Mouse (Mus musculus): Measurements from ENCODE around the gene Prkcg. TPM values are rescaled to one million over a fixed set of nuclear protein-coding genes. Genes with fewer than 3 reads are reported as not detected.

Gene Prkcg
- polyA plus RNA-seq, 1 experiment from 2014 or later: 1.5 TPM

- H3K36me3 ChIP-seq: no peaks in the 10 kb centered on the region
- no peak overlapping the region for H3K27ac ChIP-seq (replicated peaks)
- no peaks in the 10 kb centered on the region for H3K27me3 ChIP-seq
- no peak overlapping the region for H3K9ac ChIP-seq (replicated peaks)
- no peak for ATAC-seq (replicated peaks)
- no peaks in the 10 kb centered on the region for H3K9me3 ChIP-seq
- no peak overlapping the region for H3K4me3 ChIP-seq
- 58% methylated on average over 4 of the region's 4 CpGs for WGBS
- no peak overlapping the region for H3K4me2 ChIP-seq (replicated peaks)
- H3K4me1 ChIP-seq: no peaks in the 10 kb centered on the region
Observed at GRCm38 (mm10) chr7:3376831-3377230, 87.9 kb downstream of the Prkcg start.

Other genes with a start within 250 kb of the Prkcg start
- not detected in 2 replicates for gene AU018091, start 120.0 kb upstream of the Prkcg start, polyA plus RNA-seq (2015; fragmentation: Nextera tagmentation; extraction: Ambion mirVana)
- not detected in 2 replicates for gene Nlrp12, start 39.4 kb upstream of the Prkcg start, polyA plus RNA-seq (2015; fragmentation: Nextera tagmentation; extraction: Ambion mirVana)
- gene Myadm, start 99 bp upstream of the Prkcg start, polyA plus RNA-seq (2015; fragmentation: Nextera tagmentation; extraction: Ambion mirVana): 19.6 and 21.4 TPM in 2 replicates
- gene Cacng7, start 43.8 kb downstream of the Prkcg start, polyA plus RNA-seq (2015; fragmentation: Nextera tagmentation; extraction: Ambion mirVana): 3.4 and 4.5 TPM in 2 replicates
- 12.5 and 16.4 TPM in 2 replicates for gene Cacng8, start 101.5 kb downstream of the Prkcg start, polyA plus RNA-seq (2015; fragmentation: Nextera tagmentation; extraction: Ambion mirVana)
- 0.08 and 0.14 TPM in 2 replicates for gene Cacng6, start 135.0 kb downstream of the Prkcg start, polyA plus RNA-seq (2015; fragmentation: Nextera tagmentation; extraction: Ambion mirVana)
- not detected in 2 replicates for gene Tarm1, start 213.4 kb downstream of the Prkcg start, polyA plus RNA-seq (2015; fragmentation: Nextera tagmentation; extraction: Ambion mirVana)